Mouse (Mus musculus) spleen, adult 2 months (tissue): Measurements from ENCODE around the gene Got1.

Source experiments
- CTCF ChIP-seq: fragments of 200-500 bp; IDR thresholded peaks from 2 replicates; pipeline ENCODE4 v1.5.1; 2011; ENCODE audit warnings: mild to moderate bottlenecking, inconsistent platforms; ENCODE audit not compliant: insufficient read depth, insufficient read length, insufficient replicate concordance; ENCODE audit errors: extremely low read depth
- POLR2A ChIP-seq: fragments of 200-500 bp; IDR thresholded peaks from 2 replicates; pipeline ENCODE4 v1.6.1; 2011; ENCODE audit warnings: low read depth, low read length, inconsistent platforms

- TF ChIP-seq CTCF = no peak
- no peak for TF ChIP-seq POLR2A
Observed at GRCm38 (mm10) chr19:43528056-43528587, 3.7 kb upstream of the Got1 start.
